Mouse (Mus musculus) lung, postnatal 0 days (tissue): ENCODE data around the gene Apoc2. TPM values are rescaled to one million over a fixed set of nuclear protein-coding genes. Genes with fewer than 3 reads are reported as not detected.

Experiments used
- ATAC-seq: fragments of 200-750 bp; cut with Nextera tagmentation; 2 replicates; pipeline ENCODE4 v1.8.0; 2017; ENCODE audit warnings: moderate library complexity
- DNase-seq: peaks from one replicate; pipeline ENCODE4 v3.0.0-alpha.2; 2016; ENCODE audit warnings: low spot score
- H3K27ac ChIP-seq: fragments of 300-500 bp; sonication (generic); 2 replicates; pipeline ENCODE4 v1.5.1; 2014; ENCODE audit warnings: antibody characterized with exemption, mild to moderate bottlenecking, low read length, mixed read lengths
- H3K27me3 ChIP-seq: fragments of 300-500 bp; sonication (generic); replicated peaks from 2 replicates; pipeline ENCODE4 v1.6.1; 2014; ENCODE audit warnings: low read length, mixed read lengths; ENCODE audit not compliant: insufficient read depth
- H3K36me3 ChIP-seq: fragments of 300-500 bp; sonication (generic); 2 replicates; pipeline ENCODE4 v1.6.1; 2014; ENCODE audit warnings: low read length, mixed read lengths; ENCODE audit not compliant: insufficient read depth
- H3K4me1 ChIP-seq: fragments of 300-500 bp; sonication (generic); 2 replicates; pipeline ENCODE4 v1.6.1; 2014; ENCODE audit warnings: antibody characterized with exemption, low read depth, low read length, mixed read lengths; ENCODE audit not compliant: insufficient read depth
- H3K4me2 ChIP-seq: fragments of 300-500 bp; sonication (generic); replicated peaks from 2 replicates; pipeline ENCODE4 v1.6.1; 2014; ENCODE audit warnings: low read depth, mild to moderate bottlenecking, low read length, moderate library complexity, mixed read lengths
- H3K4me3 ChIP-seq: fragments of 300-500 bp; sonication (generic); 2 replicates; pipeline ENCODE4 v1.5.1; 2014; ENCODE audit warnings: low read depth, low read length
- H3K9ac ChIP-seq: fragments of 300-500 bp; sonication (generic); replicated peaks from 2 replicates; pipeline ENCODE4 v1.6.1; 2014; ENCODE audit warnings: low read depth, mild to moderate bottlenecking
- H3K9me3 ChIP-seq: fragments of 300-500 bp; sonication (generic); 2 replicates; pipeline ENCODE4 v1.6.1; 2016; ENCODE audit warnings: low read length, mixed read lengths
- CTCF ChIP-seq: IDR thresholded peaks from 2 replicates; pipeline ENCODE4 v1.5.1; 2016; ENCODE audit warnings: antibody characterized with exemption, mild to moderate bottlenecking
- EP300 ChIP-seq: IDR thresholded peaks from 2 replicates; pipeline ENCODE4 v1.6.1; 2016; ENCODE audit warnings: antibody characterized with exemption, mild to moderate bottlenecking, control low read depth
- WGBS: fragments of 180-500 bp; shearing (Covaris S2); extraction: QIAGEN DNeasy Blood & Tissue Kit; methylation state at CpG from one replicate; pipeline ENCODE4 v1.1.7; 2014; 5-methylcytosine and 5-hydroxymethylcytosine counted together
- polyA plus RNA-seq: library from polyadenylated mRNA; unstranded; fragments of >200 nt; fragmentation: Nextera tagmentation; extraction: Ambion mirVana; gene quantifications from 2 replicates; pipeline ENCODE4 v1.2.1, GENCODE M21; 2015

The Apoc2 gene
- polyA plus RNA-seq, result 4.2 and 4.9 TPM in 2 replicates

DNA sequence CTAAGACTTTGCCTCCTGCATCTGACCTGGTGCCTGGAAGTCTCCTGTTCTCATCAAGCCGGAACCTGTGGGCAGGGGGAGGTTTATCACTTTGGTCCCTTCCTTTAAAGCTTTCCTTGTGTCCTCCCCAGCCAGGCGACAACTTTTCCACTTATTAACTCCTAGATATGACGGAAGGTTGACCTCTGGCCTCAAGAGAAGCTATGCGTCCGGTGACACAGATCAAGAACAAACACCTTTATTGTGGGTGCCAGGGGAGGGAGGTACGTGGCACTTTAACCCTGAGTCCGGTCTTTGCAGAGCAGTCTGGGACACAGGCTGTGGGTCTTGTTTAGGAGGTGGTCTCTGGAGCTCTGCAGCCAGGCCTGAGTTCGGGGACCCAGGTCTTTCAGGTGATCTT is at the start of gene Apoc2:
Gene Apoc2 (minus strand): TSS at position 70 of the 400 bp plus-strand sequence.
- Histone ChIP-seq H3K36me3 (no peaks in the 10 kb centered on the region), H3K27ac (no peak within 1 kb of the TSS), H3K9ac (no peak within 1 kb of the TSS), H3K4me3 (no peak within 1 kb of the TSS), H3K4me2 (no peak within 1 kb of the TSS), H3K27me3 (no peaks in the 10 kb centered on the region), H3K4me1 (peaks cover 2% of the 10 kb centered on the region; the same call in 1 of the 2 replicates), H3K9me3 (no peaks in the 10 kb centered on the region)
- 52% methylated on average over 8 of the region's 8 CpGs for whole genome bisulfite sequencing
- ATAC-seq (no peak), DNase-seq (no peak)
- TF ChIP-seq EP300 (no peak), CTCF (no peak)

DNA sequence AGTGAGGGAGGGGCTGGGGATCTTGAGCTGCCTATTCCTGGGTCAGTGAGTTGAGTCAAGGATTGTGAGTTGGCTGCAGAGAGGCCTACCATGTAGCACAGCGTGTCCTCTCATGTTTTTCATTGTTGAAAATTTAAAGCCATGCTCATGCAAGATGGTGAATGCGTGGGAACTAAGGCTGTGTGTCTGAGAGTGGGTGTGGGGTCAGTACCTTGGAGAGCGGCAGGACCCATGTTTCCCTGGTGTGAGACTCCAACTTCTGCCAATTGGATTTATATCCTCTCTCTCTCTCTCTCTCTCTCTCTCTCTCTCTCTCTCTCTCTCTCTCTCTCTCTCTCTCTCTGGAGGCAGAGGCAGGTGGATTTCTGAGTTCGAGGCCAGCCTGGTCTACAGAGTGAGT is 48.8 kb upstream of the Apoc2 start:
- no peak overlapping the region for H3K4me2 ChIP-seq
- no peaks in the 10 kb centered on the region for H3K4me1 ChIP-seq
- no peak overlapping the region for H3K4me3 ChIP-seq
- no peaks in the 10 kb centered on the region for H3K9me3 ChIP-seq
- H3K27me3 ChIP-seq, result no peaks in the 10 kb centered on the region
- ATAC-seq (no peak), DNase-seq (no peak)
- no peak overlapping the region for H3K27ac ChIP-seq
- TF ChIP-seq EP300 (no peak), CTCF (no peak)
- H3K9ac ChIP-seq, result no peak overlapping the region
- peaks cover 27% of the 10 kb centered on the region; the same call in 1 of the 2 replicates for H3K36me3 ChIP-seq
- WGBS, result 87% methylated on average over 4 of the region's 4 CpGs

DNA sequence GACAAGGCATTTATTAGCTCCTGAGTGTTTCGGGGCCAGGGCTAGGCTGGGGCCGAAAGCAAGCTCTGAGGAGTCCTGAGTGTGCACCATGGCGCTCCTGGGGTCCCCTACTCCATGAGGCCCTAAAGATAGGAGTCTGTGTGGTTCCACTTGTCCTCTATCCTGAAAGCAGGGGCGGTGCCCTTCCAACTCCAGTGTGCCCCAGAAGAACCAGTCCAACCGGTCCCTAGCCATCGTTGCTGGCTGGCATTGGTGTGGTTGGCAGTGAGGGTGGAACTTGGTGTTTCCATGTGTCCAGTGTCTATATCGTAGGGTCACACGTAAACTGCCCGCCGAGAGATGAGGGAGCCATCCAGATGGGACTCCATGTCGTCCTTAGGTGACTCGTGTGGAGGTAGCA is 46.4 kb upstream of the Apoc2 start:
- peaks cover 28% of the 10 kb centered on the region; the same call in 1 of the 2 replicates for H3K36me3 ChIP-seq
- TF ChIP-seq CTCF (no peak), EP300 (no peak)
- H3K4me3 ChIP-seq, result no peak overlapping the region
- no peaks in the 10 kb centered on the region for H3K27me3 ChIP-seq
- ATAC-seq (peak; percentile 72), DNase-seq (peak; percentile 73)
- H3K4me2 ChIP-seq, result no peak overlapping the region
- no peak overlapping the region for H3K27ac ChIP-seq
- H3K9me3 ChIP-seq, result no peaks in the 10 kb centered on the region
- H3K9ac ChIP-seq, result no peak overlapping the region
- no peaks in the 10 kb centered on the region for H3K4me1 ChIP-seq
- 76% methylated on average over 12 of the region's 12 CpGs for WGBS

DNA sequence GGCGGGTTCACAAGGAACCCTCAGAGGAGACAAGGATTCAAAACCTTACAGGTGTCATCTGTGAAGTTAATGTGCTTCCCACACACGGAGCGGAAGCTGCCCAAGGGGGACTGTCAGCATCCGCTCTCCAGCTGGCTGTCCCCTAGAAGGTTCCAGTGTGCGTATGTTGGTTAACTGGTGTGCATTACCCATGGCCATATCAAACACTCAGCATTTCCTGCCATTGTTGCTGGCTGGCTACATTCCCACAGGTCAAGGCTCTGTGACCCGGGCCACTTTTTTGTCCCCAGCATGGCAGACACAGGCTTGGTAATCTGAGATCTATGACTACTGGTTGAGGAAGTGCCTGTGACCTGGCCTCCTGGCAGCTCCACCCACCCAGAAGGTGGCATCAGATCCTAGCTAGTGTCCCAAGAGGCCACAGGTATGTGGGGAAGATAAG is 45.0 kb upstream of the Apoc2 start:
- 63% methylated on average over 6 of the region's 6 CpGs for WGBS
- H3K4me3 ChIP-seq, result no peak overlapping the region
- H3K27ac ChIP-seq, result no peak overlapping the region
- no peaks in the 10 kb centered on the region for H3K9me3 ChIP-seq
- no peaks in the 10 kb centered on the region for H3K4me1 ChIP-seq
- TF ChIP-seq EP300, result peak; percentile 78; the same call in 1 of the 2 replicates
- TF ChIP-seq CTCF, result no peak
- no peak overlapping the region for H3K4me2 ChIP-seq
- H3K27me3 ChIP-seq, result no peaks in the 10 kb centered on the region
- DNase-seq, result peak; percentile 66
- ATAC-seq, result peak; percentile 57
- no peak overlapping the region for H3K9ac ChIP-seq
- H3K36me3 ChIP-seq, result peaks cover 19% of the 10 kb centered on the region; the same call in 1 of the 2 replicates

DNA sequence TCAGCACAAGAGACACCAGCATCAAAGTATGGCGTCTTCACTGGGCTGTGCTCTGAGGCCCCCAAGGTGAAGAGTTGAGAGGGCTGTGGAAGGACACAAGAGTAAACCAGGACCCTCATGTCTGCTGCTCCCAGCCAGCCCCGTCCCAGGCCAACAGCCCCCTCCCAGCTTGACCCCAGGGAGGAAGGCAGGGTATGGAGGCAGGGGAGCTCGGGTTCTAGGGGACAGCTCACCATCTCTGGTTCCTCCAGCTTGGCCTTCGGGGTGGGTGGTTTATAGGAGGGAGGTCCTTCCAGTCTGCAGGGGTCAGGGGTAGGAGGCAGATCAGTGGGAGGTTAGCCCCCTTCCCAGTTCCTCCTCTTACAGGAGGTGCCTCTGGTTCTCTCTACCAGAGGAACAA is 41.5 kb upstream of the Apoc2 start:
- no peak overlapping the region for H3K4me2 ChIP-seq
- ATAC-seq (no peak), DNase-seq (no peak)
- no peaks in the 10 kb centered on the region for H3K4me1 ChIP-seq
- no peak overlapping the region for H3K4me3 ChIP-seq
- no peaks in the 10 kb centered on the region for H3K9me3 ChIP-seq
- no peak overlapping the region for H3K27ac ChIP-seq
- 0 out of 2 replicates have a peak, but pooled peaks cover 8% of the 10 kb centered on the region for H3K36me3 ChIP-seq
- no peak overlapping the region for H3K9ac ChIP-seq
- WGBS, result 93% methylated on average over 4 of the region's 4 CpGs
- H3K27me3 ChIP-seq, result no peaks in the 10 kb centered on the region
- TF ChIP-seq EP300 (no peak), CTCF (no peak)

DNA sequence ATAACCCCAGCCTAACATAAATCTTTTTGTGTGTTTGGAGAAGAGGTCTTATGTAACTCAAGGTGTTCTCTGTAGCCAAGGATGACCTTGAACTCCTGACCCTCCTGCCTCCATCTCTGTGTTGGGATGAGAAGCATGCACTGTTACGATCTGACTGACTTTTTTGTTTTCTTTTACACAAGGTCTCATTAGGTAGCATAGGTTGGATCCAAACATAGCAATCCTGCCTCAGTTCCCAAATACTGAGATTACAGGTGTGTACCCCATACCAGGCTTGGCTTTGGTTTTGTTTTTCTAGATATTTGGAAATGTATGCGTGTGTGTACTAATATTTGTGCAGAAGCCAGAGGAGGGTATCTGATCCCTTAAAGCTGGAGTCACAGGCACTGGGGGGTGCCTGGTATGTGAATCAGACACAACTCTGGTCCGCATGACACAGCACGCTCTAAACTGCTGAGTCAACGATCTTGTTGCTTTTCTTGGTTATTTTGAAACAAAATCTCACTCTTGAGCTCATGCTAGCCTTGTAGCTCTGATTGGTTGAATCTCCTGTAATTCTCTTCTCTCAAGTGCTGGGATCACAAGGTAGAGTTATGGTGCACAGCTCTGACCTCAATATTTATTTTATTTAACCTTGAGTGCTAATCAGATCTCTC is 40.7 kb upstream of the Apoc2 start:
- WGBS, result 89% methylated on average over 5 of the region's 5 CpGs
- H3K4me2 ChIP-seq, result no peak overlapping the region
- no peak overlapping the region for H3K27ac ChIP-seq
- no peak overlapping the region for H3K4me3 ChIP-seq
- H3K9me3 ChIP-seq, result no peaks in the 10 kb centered on the region
- H3K9ac ChIP-seq, result no peak overlapping the region
- no peak for TF ChIP-seq CTCF
- TF ChIP-seq EP300, result no peak
- H3K36me3 ChIP-seq, result 0 out of 2 replicates have a peak, but pooled peaks cover 8% of the 10 kb centered on the region
- H3K27me3 ChIP-seq, result no peaks in the 10 kb centered on the region
- H3K4me1 ChIP-seq, result no peaks in the 10 kb centered on the region
- DNase-seq (no peak), ATAC-seq (no peak)
